Mouse (Mus musculus) MEL (cell line): ENCODE results near the gene Fbln5. TPM values are rescaled to one million over a fixed set of nuclear protein-coding genes. Genes with fewer than 3 reads are reported as not detected.

Source experiments
- DNase-seq: peaks from one replicate; pipeline ENCODE4 v3.0.0; 2011; ENCODE audit warnings: low read depth, low spot score
- H3K27ac ChIP-seq: 2 replicates; pipeline ENCODE4 v1.5.1; 2012; ENCODE audit warnings: low read depth, mild to moderate bottlenecking, control low read depth, low read length, moderate library complexity; ENCODE audit not compliant: control insufficient read depth
- H3K27me3 ChIP-seq, 2 experiments: fragments of 150-350 bp in 1 of 2; sonication (generic) in 1 of 2; 2 replicates each; pipeline ENCODE4 v1.6.1; 2012; ENCODE audit warnings: low read length in 2 of 2, mild to moderate bottlenecking in 2 of 2, improper control_type of control experiment in 1 of 2, moderate library complexity in 1 of 2; ENCODE audit not compliant: insufficient read depth in 2 of 2, control insufficient read depth in 1 of 2
- H3K36me3 ChIP-seq, 2 experiments: 2 replicates each; pipeline ENCODE4 v1.6.1; 2012 to 2014; ENCODE audit warnings: low read length in 2 of 2, improper control_type of control experiment in 1 of 2, inconsistent platforms in 1 of 2, mild to moderate bottlenecking in 1 of 2; ENCODE audit not compliant: insufficient read depth in 2 of 2, control insufficient read depth in 1 of 2
- H3K4me1 ChIP-seq, 2 experiments: fragments of 150-350 bp in 1 of 2; sonication (generic) in 1 of 2; 2 replicates each; pipeline ENCODE4 v1.6.1; 2012; ENCODE audit warnings: low read length in 2 of 2, improper control_type of control experiment in 1 of 2, mild to moderate bottlenecking in 1 of 2; ENCODE audit not compliant: insufficient read depth in 2 of 2, control insufficient read depth in 1 of 2
- H3K4me3 ChIP-seq, 2 experiments: fragments of 150-350 bp in 1 of 2; sonication (generic) in 1 of 2; 2 replicates each; pipeline ENCODE4 v1.5.1; 2012; ENCODE audit warnings: low read depth in 2 of 2, low read length in 2 of 2, mild to moderate bottlenecking in 2 of 2, moderate library complexity in 2 of 2, control low read depth in 1 of 2, improper control_type of control experiment in 1 of 2; ENCODE audit not compliant: control insufficient read depth in 1 of 2, insufficient read depth in 1 of 2
- H3K79me2 ChIP-seq: 2 replicates; pipeline ENCODE4 v1.6.1; 2012; ENCODE audit warnings: mild to moderate bottlenecking, low read length, moderate library complexity; ENCODE audit not compliant: control insufficient read depth, poor library complexity, insufficient read depth
- H3K9ac ChIP-seq: 2 replicates; pipeline ENCODE4 v1.6.1; 2012; ENCODE audit warnings: low read depth, mild to moderate bottlenecking, control low read depth, low read length, moderate library complexity; ENCODE audit not compliant: control insufficient read depth, poor library complexity, severe bottlenecking
- H3K9me3 ChIP-seq: fragments of 150-350 bp; sonication (generic); replicated peaks from 2 replicates; pipeline ENCODE4 v1.6.1; 2012; ENCODE audit warnings: mild to moderate bottlenecking, low read length, improper control_type of control experiment, moderate library complexity; ENCODE audit not compliant: insufficient read depth
- BHLHE40 ChIP-seq: IDR thresholded peaks from 2 replicates; pipeline ENCODE4 v1.6.1; 2012; ENCODE audit warnings: low read depth, mild to moderate bottlenecking, inconsistent platforms, low read length, improper control_type of control experiment, borderline replicate concordance
- E2F4 ChIP-seq: IDR thresholded peaks from 2 replicates; pipeline ENCODE4 v1.6.1; 2011; ENCODE audit warnings: low read depth, low read length, improper control_type of control experiment, borderline replicate concordance
- ELF1 ChIP-seq: IDR thresholded peaks from 2 replicates; pipeline ENCODE4 v1.6.1; 2014; ENCODE audit warnings: low read depth, mild to moderate bottlenecking, inconsistent platforms, low read length, improper control_type of control experiment, moderate library complexity
- HCFC1 ChIP-seq: IDR thresholded peaks from 2 replicates; pipeline ENCODE4 v1.6.1; 2012; ENCODE audit warnings: low read depth, mild to moderate bottlenecking, inconsistent platforms, low read length, improper control_type of control experiment, moderate library complexity
- MAFK ChIP-seq: IDR thresholded peaks from 2 replicates; pipeline ENCODE4 v1.6.1; 2011; ENCODE audit warnings: low read depth, mild to moderate bottlenecking, low read length, improper control_type of control experiment, borderline replicate concordance
- MAX ChIP-seq: IDR thresholded peaks from 2 replicates; pipeline ENCODE4 v1.6.1; 2011; ENCODE audit warnings: low read length, improper control_type of control experiment
- MXI1 ChIP-seq: IDR thresholded peaks from 2 replicates; pipeline ENCODE4 v1.6.1; 2011; ENCODE audit warnings: mild to moderate bottlenecking, low read depth, low read length, improper control_type of control experiment
- MYC ChIP-seq: IDR thresholded peaks from 2 replicates; pipeline ENCODE4 v1.6.1; 2011; ENCODE audit warnings: low read depth, mild to moderate bottlenecking, low read length, improper control_type of control experiment, moderate library complexity
- NELFE ChIP-seq: IDR thresholded peaks from 2 replicates; pipeline ENCODE4 v1.6.1; 2011; ENCODE audit warnings: low read depth, low read length, improper control_type of control experiment
- POLR2AphosphoS5 ChIP-seq: IDR thresholded peaks from 2 replicates; pipeline ENCODE4 v1.6.1; 2012; ENCODE audit warnings: low read depth, borderline replicate concordance, mild to moderate bottlenecking, inconsistent platforms, low read length, moderate library complexity, mixed read lengths
- RCOR1 ChIP-seq: IDR thresholded peaks from 2 replicates; pipeline ENCODE4 v1.6.1; 2012; ENCODE audit warnings: low read depth, mild to moderate bottlenecking, inconsistent platforms, low read length, improper control_type of control experiment
- SIN3A ChIP-seq: IDR thresholded peaks from 2 replicates; pipeline ENCODE4 v1.6.1; 2012; ENCODE audit warnings: low read length, improper control_type of control experiment, inconsistent platforms
- SMC3 ChIP-seq: IDR thresholded peaks from 2 replicates; pipeline ENCODE4 v1.6.1; 2011; ENCODE audit warnings: low read depth, low read length, improper control_type of control experiment
- USF2 ChIP-seq, 2 experiments: IDR thresholded peaks; 2 replicates each; pipeline ENCODE4 v1.6.1; 2011 to 2012; ENCODE audit warnings: improper control_type of control experiment in 2 of 2, low read length in 2 of 2, borderline replicate concordance in 1 of 2, inconsistent platforms in 1 of 2, low read depth in 1 of 2, mild to moderate bottlenecking in 1 of 2; ENCODE audit not compliant: insufficient read depth in 1 of 2
- ZC3H11A ChIP-seq: IDR thresholded peaks from 2 replicates; pipeline ENCODE4 v1.6.1; 2012; ENCODE audit warnings: low read depth, mild to moderate bottlenecking, inconsistent platforms, low read length, improper control_type of control experiment
- ZMIZ1 ChIP-seq: IDR thresholded peaks from 2 replicates; pipeline ENCODE4 v1.6.1; 2012; ENCODE audit warnings: low read depth, mild to moderate bottlenecking, inconsistent platforms, low read length, improper control_type of control experiment, moderate library complexity
- ZNF384 ChIP-seq: IDR thresholded peaks from 2 replicates; pipeline ENCODE4 v1.6.1; 2012; ENCODE audit warnings: low read depth, mild to moderate bottlenecking, inconsistent platforms, low read length, improper control_type of control experiment
- polyA plus RNA-seq, 2 experiments: library from polyadenylated mRNA; stranded (reverse) in 1 of 2; unstranded in 1 of 2; fragments of >175 nt in 1 of 2; fragments of >200 nt in 1 of 2; gene quantifications; 2 replicates each; pipeline versions ENCODE4 v1.2.1 to v1.2.4; 2012; ENCODE audit warnings: low replicate concordance in 2 of 2, low read depth in 1 of 2; ENCODE audit not compliant: insufficient read length in 2 of 2, insufficient read depth in 1 of 2, missing spikeins in 1 of 2
- total RNA-seq: library from RNA; depleted of rRNA; stranded (reverse); fragments of 300-350 nt; gene quantifications from 2 replicates; pipeline ENCODE4 v1.2.3, GENCODE M21; 2012

The Fbln5 gene
- total and polyA plus RNA-seq, 3 experiments: not detected

- Histone ChIP-seq H3K4me1 (no peaks in the 10 kb centered on the region), H3K9me3 (no peaks in the 10 kb centered on the region), H3K27me3 (no peaks in the 10 kb centered on the region), H3K27ac (no peak overlapping the region), H3K9ac (no peak overlapping the region), H3K79me2 (no peaks in the 10 kb centered on the region), H3K4me3 (no peak overlapping the region), H3K36me3 (peaks cover 0 to 10% of the 10 kb centered on the region in 2 experiments; a peak in 2 of 4 replicates)
- no peak for DNase-seq
- TF ChIP-seq ZMIZ1 (no peak), POLR2AphosphoS5 (no peak), HCFC1 (no peak), NELFE (no peak), SMC3 (no peak), MYC (no peak)
Observed at GRCm38 (mm10) chr12:101860256-101860655, 41.4 kb upstream of the Fbln5 start.

- no peaks in the 10 kb centered on the region for H3K9me3 ChIP-seq
Observed at GRCm38 (mm10) chr12:101858011-101858410, 39.2 kb upstream of the Fbln5 start.

GRCm38 (mm10) chr12:101854336-101854735, 35.5 kb upstream of the Fbln5 start:
- no peaks in the 10 kb centered on the region for H3K79me2 ChIP-seq
- H3K36me3 ChIP-seq: peaks cover 0 to 3% of the 10 kb centered on the region in 2 experiments; a peak in 2 of 4 replicates
- DNase-seq: no peak
- H3K27ac ChIP-seq: no peak overlapping the region
- no peak for TF ChIP-seq ZC3H11A
- TF ChIP-seq ZNF384: no peak
- TF ChIP-seq MAFK: no peak
- no peak for TF ChIP-seq MXI1
- no peak for TF ChIP-seq MAX
- no peak for TF ChIP-seq BHLHE40
- no peaks in the 10 kb centered on the region for H3K27me3 ChIP-seq
- H3K9me3 ChIP-seq: no peaks in the 10 kb centered on the region
- no peak overlapping the region for H3K9ac ChIP-seq
- no peak overlapping the region for H3K4me3 ChIP-seq
- H3K4me1 ChIP-seq: no peaks in the 10 kb centered on the region

More at GRCm38 (mm10) chr12:101858011-101858410, 39.2 kb upstream of the Fbln5 start:
- DNase-seq: no peak
- H3K27me3 ChIP-seq: no peaks in the 10 kb centered on the region
- no peak overlapping the region for H3K9ac ChIP-seq
- H3K27ac ChIP-seq: no peak overlapping the region
- H3K36me3 ChIP-seq: peaks cover 0 to 7% of the 10 kb centered on the region in 2 experiments; a peak in 2 of 4 replicates
- no peaks in the 10 kb centered on the region for H3K4me1 ChIP-seq
- no peak for TF ChIP-seq USF2 (IDR thresholded peaks at IDR 0.05; ENCODE audit: borderline replicate concordance in 1 of 2, insufficient read depth in 1 of 2, low read depth in 1 of 2, low read length in 2 of 2)
- no peak for TF ChIP-seq MYC
- no peak for TF ChIP-seq SIN3A
- no peak for TF ChIP-seq MXI1
- no peak for TF ChIP-seq ELF1
- TF ChIP-seq RCOR1: no peak
- no peak for TF ChIP-seq ZC3H11A
- no peak for TF ChIP-seq E2F4
- no peak overlapping the region for H3K4me3 ChIP-seq
- H3K79me2 ChIP-seq: no peaks in the 10 kb centered on the region
